Mouse (Mus musculus) spleen, postnatal 36 days (tissue): ENCODE results near the gene 1110004F10Rik.

ENCODE experiments used
- DNase-seq, 2 experiments: peaks; one replicate each; pipeline ENCODE4 v3.0.0; 2022; ENCODE audit warnings: low spot score in 2 of 2, mixed read lengths in 1 of 2

1110004F10Rik gene

DNA sequence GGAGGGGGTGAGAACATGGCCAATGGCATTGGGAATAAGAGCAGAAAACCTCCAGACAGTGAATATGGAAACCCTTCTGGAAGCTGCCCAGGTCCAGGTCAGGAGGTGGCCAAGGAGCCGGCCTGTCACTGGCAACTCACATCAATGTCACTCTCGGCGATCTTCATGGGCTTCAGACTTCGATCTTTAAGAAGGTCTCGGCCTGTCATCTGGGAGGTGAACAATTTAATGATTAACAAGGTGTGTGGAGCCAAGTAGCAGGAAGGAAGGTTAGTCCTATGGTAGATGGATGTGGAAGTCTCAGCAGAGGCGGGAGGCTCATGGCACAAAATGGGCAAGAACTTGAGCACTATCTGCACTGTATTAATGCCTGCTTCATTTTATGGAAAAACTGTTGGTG lies 105.8 kb downstream of the 1110004F10Rik start:
- DNase-seq: no peak

DNA sequence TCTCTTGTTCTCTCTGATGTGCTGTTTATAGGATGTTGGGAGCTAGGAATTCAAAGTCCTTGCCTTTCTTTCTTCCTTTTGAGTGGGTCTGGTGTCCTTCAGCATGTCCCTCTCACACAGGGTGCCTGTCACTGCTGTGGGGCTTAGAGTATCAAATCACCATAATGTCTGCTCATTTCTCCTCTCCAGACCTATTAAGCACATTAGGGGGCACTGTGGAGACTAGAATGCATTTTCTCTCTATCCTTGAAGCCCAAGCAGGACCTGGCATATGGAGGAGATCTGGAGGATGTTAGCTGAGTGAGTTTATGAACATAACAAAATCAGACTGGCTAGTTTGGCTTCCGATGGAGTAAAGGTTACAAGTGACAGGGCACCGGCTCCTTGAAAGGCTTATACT lies 107.9 kb downstream of the 1110004F10Rik start:
- no peak for DNase-seq

DNA sequence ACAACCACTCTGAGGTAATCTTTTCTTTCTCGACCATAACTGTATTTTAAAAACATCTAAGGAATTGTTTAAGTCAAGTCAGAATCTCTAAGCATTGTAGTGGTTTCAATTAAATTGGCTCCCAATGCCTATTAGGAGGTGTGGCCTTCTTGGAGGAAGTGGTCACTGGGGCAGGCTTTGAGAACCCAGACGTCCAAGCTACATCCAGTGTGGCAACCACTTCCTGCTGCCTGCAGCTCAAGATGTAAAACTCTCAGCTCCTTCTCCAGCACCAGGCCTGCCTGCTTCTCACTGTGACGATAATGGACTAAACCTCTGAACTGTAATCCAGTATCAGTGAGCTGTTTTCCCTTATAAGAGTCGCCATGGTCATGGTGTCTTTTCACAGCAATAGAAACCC lies 110.4 kb downstream of the 1110004F10Rik start:
- no peak for DNase-seq

DNA sequence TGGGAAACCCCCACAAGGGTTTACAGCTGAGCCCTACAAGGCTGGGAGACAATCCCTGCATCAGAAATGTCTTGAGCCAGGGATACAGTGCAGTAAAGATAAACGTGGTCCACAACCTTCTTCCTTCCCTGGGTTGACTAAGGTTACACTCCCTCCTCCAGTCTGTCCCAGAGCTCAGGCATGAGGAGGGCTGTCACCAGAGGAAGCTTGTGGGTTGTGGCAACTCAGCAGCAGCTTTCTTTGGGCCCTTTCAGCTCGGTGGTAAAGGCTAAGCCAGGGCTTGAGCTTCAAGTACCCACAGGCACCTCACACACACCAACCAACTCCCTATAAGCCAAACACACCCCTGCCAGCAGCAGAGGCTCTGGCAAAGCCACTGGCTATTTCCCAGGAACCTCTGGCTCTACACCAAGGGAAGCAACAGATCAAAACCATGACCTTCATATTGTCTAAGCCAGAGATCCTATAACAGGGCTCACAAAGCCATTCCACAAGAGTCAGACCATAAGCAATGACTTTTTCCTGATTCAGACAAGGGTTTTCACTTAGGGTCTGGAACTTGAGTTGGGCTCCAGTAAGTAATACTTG lies 114.7 kb downstream of the 1110004F10Rik start:
- no peak for DNase-seq
